Mouse (Mus musculus): ENCODE measurements around the gene Sirt7.
A peak's percentile ranks its signal among the peaks of the same experiment; 100 is the strongest.

Gene Sirt7

DNA sequence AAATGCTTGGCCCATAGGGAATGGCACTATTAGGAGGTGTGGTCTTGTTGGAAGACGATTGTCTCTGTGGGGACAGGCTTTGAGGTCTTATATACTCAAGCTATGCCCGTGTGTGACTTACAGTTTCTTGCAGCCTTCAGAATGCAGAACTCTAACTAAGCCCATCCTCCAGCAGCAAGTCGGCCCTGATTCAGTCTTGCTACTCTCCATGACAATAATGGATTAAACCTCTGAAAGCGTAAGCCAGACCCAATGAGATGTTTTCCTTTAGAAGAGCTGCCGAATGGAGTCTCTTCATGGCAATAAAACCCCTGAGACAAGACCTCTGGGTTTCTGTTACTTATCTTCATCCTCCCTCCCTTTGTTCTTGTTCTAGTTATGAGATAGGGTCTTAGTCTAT lies 9.8 kb upstream of the Sirt7 start:
- no peak for DNase-seq

DNA sequence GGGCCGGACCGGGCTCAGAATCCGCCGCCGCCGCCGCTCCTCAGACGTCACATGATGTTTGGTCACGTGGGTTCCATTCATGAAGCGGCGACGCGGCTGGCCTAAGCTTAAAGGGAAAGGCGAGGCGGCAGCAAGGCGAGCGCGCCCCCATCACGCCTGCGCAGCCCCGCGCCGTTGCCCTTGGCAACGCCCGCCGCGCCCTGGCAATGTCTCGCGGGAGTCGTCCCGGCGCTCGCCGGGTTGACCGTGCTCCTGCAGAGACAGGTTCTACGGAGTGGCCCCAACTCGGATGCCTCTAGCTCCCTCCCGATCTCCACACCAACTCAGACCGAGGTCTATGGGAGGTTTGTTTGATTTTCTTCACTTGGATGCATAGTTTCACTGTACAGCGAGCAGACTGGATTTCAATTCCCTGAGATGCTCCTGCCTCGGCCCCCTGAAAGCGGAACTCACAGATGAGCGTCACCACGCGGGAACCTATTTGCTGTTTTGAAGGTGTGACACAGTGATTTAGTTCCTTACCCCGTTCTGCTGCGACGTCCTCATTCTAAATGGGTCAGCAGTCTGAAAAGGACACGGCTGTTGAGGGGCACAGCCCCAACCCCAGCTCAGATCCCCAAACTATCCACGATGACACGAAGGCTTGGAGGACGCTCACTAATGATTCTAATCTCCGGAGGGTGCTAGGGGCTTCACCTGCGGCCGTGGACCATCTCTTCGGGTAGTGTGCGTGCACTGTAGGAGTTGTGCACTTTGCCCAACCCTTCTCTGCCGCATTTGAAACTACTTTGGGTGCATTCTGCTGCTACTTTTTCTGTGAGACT lies 8.7 kb upstream of the Sirt7 start, which contains the start of gene Mafg:
Mafg (minus strand) TSS at position 81 of the 824 bp plus-strand sequence.
- peak; percentile 98 for DNase-seq

DNA sequence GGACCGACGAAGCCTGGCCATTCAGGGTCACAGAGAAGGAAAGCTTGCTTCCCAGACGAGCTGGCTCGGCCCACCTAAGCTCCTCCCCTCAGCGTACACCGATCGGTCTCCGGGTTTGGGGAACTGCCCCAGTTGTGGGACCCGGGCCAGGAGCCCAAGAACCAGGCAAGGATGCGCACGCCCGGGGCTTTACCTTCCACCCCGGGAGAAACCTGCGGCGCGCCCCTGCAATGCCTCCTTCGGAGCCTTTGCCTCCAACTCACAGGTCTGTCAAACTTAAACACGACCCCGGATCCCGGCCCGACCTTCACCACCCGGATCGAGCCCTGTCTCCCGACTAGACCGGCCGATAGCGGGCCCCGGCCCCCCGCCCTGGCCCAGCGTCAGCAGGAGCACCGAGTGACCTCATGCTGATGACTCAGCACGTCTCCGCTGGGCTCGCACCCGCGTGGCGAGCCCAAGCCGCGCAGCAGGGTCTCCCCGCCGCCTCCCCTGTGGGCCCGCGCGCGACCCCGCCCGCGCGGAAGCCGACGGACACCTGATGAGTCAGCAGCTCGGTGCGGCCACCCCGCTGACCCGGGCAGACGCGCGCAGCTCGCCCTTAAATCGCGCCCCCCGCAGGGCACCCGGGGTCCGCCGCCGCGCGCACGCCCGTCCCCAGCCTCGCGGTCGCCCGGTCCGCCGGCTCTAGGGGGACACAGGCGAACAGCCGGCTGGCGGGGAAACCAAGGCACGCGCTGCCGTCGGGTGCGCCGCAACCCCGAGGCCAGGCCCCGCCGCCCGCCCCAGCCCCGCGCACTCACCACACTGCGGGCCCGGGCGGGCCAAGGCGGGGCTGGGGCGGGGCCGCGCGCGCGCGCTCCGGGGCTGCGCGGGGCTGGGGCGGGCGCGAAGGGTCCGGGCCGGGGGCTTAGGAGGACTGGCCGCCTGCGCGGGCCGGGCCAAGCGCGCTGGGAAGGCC lies 7.8 kb upstream of the Sirt7 start:
- peak; percentile 78 for DNase-seq

DNA sequence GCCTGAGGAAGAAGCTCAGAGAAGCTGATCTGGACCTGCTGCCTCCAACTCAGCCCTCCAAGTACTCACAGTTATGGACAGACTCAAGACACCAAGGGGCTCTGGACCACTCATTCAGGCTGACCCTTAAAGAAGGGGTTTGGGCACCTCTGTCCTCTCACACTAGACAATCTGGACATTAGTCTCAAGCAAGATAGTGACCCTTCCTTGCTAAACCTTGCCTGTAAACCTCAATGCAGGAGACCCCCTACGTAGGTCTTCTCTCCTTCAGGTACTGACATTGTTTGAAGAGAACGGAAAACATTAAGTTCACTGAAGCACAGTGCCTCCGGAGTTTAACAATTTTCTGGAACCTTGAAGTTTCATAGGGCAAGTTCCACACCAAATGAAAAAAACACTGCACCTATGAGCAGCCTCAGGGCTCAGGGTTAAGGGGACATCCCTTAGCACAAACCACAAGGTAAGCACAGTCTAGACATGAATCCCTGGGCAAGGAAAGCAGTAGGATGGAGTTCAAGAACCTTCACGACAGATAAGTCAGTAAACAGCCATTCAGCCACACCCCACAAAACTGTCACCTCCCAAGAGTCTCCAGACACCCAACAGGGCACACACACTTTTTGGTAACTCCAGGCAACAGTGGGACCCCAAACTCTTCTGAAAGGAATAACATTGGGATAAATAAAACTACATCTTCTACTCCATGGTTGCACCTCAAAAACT lies 6.8 kb upstream of the Sirt7 start:
- no peak for DNase-seq

DNA sequence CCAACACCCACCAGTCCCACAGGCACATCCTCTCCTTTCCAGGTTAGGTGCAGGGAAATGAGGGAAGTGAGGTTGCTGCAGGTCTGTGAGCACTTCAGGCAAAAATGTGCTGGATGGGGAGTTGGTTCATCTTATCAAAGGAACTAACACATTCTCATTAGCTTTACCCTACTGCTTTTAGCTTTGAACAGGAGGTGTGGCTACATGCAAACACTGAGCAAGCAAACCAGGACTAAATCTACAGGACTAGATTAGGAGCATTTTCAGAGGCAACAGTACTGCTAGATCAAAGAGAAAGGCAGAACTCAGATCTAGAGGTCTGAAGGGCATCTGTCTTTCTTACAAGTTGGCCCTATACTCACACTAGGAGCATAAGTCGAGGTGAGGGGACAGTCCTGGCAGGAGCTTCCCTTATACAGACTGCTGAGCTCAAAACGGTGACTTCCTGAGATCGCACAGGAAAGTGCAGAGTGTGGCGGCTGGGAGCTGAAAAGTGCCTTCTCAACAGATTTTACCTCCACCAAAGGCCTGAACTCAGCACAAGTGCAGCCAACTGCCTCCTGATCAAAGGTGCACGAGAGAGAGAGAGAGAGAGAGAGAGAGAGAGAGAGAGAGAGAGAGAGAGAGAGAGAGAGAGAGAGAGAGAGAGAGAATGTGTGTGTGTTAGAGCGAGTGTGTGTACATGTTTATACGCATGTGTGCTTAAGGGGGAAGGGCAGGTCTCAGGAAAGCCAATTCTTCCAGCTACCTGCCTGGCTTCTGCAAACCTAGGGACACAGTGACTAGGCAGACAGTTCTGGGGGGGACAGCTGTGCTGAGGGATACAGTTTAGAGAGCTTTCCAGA lies 6.1 kb upstream of the Sirt7 start:
- no peak for DNase-seq

DNA sequence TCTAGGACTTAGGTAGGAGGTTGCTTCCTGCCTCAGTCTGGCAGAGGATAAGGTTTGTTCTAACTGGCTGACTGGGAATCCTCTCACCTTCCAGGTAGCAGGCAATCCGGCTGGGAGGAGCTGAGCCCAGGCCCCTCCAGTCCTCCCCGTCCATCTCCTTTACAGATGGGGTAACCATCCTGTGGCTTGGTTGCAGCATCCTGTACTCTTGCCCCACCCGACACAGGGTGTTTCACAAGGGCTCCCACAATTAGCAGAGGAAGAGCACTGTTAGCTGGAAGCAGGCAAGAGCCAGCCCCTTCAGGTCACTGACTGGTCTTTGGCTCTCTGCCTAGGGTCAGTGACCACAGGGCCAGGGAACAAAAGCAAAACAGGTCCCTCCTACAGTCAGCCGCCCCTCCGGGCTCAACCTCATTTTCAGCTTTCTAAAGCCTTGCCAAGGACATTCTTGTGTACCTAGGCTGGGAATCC lies 5.4 kb upstream of the Sirt7 start:
- DNase-seq: no peak

DNA sequence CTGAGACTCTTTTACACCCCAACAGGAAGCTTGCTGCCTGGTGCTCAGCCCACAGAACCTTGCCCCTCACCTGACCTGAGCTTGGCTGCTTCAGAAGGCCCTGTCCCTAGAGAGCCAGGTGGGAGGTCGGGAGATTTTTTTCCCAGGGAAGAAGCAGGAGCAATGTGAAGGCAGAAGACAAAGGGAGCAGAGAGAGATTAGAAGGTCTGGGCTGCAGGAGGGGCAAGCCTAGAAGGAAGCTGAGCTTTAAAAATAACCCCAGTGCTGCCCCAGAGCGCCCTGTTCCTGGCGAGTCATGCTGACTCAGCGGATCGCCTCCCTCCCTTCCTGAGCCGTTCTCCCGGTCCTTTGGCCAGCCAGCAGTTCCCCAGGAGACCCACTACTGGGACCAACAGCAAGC lies 4.9 kb upstream of the Sirt7 start:
- no peak for DNase-seq

DNA sequence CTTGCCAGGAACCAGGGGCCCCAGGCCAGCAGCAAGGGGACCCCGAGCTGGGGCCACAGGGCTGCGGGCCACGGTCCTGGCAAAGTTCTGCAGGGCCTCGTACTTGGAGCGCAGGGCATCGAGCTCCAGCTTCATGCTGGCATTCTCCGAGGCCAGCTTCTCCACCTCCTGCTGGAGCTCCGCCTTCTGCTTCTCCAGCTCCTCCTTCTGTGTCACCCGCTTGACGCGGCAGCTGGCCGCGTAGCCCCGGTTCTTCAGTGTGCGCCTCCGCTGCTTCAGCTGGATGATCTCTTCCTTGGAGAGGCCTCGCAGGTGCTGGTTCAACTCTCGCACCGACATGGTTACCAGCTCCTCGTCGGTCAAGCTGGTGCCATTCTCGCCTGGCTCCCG lies 4.3 kb upstream of the Sirt7 start:
- no peak for DNase-seq

DNA sequence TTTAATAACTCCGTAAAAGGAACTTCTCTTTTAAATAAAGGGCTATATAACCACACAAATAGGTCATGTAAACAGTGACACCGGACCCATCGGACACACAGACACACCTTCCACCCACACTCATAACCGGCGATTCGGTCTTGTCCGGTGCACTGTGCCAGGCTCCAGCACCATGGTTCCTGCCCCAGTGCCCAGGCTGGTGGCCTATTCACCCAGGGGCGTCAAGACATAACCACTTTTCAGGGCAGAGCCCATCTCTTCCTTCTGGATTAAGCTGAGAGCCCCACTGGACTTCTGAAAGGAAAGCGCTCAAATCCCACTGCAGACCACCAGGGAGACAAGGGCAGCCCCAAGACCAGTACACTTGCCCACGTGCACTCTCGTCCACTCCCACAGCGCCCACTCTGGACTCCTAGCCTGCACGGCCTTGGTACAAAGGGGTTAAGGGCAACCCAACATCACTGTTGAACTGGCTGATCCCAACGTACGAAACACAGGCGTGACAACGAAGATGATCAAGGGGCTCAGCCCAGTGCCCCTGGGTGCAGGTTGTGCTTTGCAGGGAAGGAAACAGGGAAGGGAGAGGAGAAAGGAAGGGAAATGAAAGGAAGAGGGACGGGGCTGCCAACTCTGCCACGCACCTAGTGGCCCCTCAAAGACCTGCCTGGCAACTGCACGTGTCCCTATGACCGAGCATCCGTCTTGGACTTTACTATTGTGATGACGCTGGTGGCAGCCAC lies 3.7 kb upstream of the Sirt7 start:
- no peak for DNase-seq

DNA sequence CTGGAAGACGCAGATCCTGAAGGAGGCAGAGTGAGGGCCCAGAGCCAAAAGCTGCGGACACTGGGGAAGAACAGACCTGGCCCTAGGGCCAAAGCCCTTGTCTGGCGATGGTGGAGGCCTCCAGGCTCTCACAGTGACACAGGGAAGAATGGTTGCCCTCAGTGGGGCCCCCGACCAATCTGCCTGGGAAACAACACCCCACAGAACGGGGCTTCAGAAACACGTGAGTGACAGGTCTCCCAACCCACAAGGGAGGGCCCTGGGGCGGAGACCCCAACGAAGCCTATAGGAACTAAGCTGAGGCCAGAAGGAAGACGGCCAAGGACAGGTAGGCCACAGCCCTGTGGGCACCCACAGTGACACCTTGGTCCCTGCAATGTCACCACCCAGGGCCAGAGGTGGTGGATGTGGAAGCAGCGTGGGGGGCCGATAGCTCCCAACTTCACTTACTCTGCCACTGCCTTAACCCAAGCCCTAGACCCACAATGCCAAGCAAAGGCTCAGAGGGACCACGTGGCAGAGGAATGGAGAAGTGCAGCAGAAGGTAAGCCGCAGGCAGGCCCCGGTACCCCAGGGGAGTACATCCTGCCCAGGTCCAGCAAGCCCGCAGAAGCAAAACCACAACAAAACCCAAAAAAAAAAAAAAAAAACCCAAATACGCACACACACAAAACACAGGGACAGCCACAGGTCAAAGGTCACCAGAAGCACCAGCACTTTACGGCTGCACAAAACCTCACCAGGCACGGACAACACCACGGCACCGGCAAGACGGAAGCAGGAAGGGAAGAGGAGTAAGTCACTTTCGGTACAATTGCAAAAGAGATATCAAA lies 2.6 kb upstream of the Sirt7 start:
- DNase-seq: no peak

DNA sequence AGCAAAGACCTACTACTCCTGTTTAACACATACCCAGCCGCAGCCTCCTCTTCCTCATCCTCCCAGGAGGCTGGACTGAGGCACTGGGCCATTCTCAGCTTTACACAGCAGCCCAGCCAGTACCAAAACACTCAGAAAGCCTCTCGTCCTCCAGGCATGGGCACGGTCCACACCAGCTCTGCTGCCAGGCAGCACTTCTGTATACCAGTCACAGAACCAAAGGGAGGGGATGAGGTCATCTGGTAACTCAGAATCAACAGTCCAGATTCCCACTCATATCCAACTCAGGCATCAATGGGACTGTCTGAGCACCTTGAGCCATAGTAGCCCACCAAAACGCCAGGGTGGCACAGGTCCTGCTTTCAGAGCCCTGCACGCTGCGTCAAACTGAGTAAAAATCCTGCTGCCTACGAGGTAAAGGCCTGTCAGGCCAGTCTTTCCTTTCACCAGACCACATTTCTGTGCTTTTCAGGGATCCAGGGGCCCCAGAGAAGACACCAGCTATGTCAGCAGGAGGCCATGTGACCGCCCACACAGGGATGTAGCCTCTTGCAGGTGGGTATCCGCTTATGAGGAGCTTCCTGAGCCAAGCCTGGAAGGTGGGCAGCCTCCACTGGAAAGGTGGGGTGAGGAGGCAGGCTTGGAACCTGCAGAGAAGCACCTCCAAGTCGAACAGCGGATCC lies 1.9 kb upstream of the Sirt7 start:
- DNase-seq: no peak

DNA sequence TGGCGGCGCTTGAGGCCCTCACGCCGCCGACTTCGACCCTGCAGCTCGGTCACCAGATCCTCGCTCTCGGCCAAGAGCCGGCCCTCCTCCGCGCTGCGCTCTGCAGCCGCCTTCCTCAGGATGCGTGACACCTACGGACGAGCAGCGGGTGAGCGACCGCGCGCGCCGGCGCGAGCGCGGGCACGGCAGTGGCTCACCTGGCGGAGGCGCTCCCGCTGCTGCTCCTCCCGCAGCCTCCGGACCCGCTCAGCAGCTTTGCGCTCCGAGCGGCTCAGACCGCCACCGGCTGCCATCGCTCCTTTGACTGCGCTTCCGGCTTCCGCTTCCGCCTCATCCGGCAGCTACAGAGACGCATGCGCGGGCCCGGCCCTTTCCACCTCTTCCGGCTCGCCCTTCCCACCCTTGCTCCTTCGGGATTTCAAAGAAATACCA lies 344 bp downstream of the Sirt7 start:
- peak; percentile 92 for DNase-seq

DNA sequence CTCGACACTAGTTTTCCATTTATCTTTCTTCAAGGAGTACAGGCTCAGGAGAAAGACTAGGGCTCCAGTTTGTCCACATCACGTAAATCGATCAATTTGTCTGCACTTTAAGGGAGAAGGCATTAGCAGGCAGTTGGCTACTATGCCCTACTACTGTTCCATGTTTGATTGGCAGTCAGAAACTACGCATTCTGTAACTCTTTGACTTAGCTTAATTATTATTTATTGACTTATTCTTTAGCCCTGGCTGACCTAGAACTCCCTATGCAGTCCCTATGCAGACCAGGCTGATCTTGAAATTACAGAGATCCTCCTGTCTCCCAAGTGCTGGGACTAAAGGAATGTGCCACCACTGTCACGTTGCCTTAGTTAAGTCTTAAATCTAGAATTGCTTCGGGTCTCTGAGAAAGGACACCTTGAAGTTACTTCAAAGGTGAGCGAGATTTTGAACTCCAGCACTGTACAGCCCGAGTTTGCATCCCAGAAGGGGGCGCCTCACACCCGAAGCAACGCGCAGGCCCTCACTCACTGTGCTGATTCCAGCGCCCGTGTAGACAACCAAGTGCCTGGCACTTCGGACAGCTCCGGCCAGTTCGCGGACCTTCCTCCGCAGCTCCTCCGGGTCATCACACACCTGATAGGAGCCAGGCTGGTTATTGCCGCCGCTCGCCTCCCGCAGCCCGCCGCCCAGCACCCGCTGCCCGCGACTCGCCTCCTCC lies 920 bp downstream of the Sirt7 start:
- peak; percentile 56 for DNase-seq

DNA sequence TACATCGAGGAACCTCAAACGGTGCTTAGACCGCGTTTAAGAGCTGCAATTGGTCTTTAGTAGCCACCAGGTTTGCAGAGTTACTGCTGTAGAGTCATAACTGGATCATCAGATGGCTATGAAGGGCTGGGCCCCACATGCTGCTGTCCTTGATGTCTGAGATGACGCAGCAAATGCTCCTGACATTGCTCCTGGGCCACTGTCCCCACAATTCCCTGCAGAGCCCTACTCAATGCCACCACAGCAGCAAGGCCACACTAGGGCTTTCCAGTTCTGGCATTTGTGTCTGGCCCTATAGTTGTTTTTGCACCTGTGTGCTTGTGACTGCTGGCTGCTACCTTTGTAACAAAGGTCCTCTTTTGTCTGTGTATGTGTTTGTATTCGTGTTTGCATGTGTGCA lies 2.2 kb downstream of the Sirt7 start:
- DNase-seq: no peak

DNA sequence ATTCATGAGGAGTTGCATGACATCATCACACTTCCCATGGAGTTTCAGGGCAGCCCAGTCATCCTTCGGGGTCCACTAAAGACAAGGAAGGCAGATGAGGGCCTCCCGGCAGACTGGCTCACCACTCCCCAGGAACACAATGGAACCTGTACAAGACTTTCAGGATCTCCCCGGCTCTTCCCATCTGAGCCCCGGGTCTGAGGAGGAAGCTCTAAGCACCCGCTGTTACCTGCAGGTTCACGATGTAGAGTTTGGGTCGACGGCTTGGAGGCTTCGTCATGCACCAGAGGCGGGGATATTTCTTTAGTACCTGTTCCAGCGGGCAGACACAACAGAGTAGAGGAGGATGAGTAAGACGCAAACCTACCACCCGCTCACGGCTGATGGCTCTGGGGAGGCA lies 4.8 kb downstream of the Sirt7 start:
- DNase-seq: no peak

DNA sequence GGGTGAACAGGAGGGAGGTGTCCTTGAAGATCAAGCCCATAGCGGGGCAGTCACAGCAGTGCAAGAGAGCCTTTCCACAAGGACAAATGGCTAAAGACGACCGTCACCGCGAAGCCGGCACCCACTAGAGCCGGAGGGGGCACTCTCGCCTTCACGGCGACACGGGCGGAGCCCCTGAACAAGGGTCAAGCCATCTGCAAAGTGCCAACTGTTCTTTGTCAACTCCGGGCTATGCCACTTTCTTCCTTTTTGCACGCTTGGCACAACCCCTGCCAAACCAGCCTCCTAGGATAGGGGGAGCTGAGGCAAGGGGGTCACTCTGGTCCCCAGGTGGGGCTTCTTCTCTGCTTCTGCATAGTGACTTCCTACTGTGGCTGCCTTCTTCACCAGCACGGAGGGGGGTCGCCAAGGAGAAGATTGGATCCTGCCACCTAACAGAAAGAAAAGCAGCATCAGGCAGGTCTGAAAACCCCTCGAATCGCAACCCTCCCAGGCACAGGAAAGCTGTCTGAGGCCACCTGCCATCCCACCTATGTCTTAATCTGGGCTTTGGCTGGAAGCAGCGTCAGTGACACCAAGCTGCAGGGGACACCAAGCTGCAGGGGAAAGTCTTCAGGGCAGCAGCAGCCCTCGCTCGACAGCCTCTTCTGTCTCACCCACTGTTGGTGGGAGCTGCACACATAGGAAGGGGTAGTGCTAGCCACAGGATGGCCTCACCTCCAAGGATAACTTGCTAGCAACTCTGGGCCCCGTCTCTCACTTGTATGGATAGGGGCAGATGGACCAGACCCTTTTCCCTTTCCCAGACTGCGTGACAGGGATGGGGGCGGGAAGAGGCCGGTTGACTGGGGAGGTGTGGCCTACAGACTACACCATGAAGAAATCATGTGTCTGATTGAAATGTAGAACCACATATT lies 6.2 kb downstream of the Sirt7 start:
- no peak for DNase-seq

DNA sequence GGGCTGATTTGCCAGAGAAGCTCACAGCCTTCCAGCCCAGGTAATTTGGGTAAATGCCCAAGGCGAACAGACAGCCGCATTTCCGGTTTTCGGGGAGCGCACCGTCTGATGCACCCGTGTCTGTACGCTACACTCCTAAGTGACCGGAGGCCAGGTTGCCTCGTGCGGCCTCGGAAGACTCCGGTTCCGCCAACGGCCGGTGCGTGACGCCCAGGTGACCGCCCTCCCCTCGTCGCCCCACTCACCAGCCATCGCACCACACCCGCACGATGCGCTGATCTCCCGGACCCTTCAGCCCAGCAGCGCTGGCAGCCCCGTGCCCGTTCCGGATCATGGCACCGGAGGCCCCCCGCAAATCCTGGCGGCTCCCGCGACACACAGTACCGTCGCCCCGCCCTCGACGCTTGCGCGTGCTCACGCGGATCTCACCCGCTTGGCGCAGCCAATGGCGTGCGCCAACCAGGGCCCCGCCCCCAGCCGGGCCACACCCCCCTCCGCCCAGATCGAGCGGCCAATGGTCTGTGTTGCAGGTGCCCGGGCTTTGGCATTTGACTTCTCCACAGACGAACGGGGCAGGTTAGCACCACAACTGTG lies 7.4 kb downstream of the Sirt7 start, which contains the start of gene Pcyt2:
Pcyt2 (minus strand) TSS at position 418 of the 594 bp plus-strand sequence.
- peak; percentile 94 for DNase-seq

All from retina, postnatal 1 day (tissue).